Mouse (Mus musculus): Measurements from ENCODE around the gene Rcc1l.

- TF ChIP-seq CTCF (IDR thresholded peaks at IDR 0.05; ENCODE audit: low read depth) (peak; percentile 25; the same call in 1 of the 2 replicates), EP300 (optimal IDR thresholded peaks at IDR 0.05) (no peak)
Observed at GRCm38 (mm10) chr5:134139429-134139828, 37.1 kb downstream of the Rcc1l start.
